Mouse (Mus musculus) lung, adult 10 weeks (tissue): ENCODE measurements around the gene Lrrc61. TPM values are rescaled to one million over a fixed set of nuclear protein-coding genes. Genes with fewer than 3 reads are reported as not detected.

Experiments used
- polyA plus RNA-seq: library from polyadenylated mRNA; stranded (reverse); fragments of 350-450 nt; fragmentation: Illumina TruSeq; extraction: RNeasy Lipid Tissue Mini Kit (QIAGEN cat#74804); gene quantifications from one replicate; pipeline ENCODE4 v1.2.3, GENCODE M21; 2014; ENCODE audit warnings: low read depth, low replicate concordance; ENCODE audit not compliant: insufficient read depth

The Lrrc61 gene
- 7.5 TPM for polyA plus RNA-seq

GRCm38 (mm10) chr6:48554280-48555103 lies at the start of gene Lrrc61:
TSS of gene Lrrc61 (plus strand) at chr6:48554796.

GRCm38 (mm10) chr6:48537105-48537954 lies 17.3 kb upstream of the Lrrc61 start, which contains the start of gene Atp6v0e2:
TSS of gene Atp6v0e2 (plus strand) at chr6:48537615.

GRCm38 (mm10) chr6:48572572-48573061 lies 18.0 kb downstream of the Lrrc61 start, which contains the start of gene Rarres2:
TSS of gene Rarres2 (minus strand) at chr6:48572789.

GRCm38 (mm10) chr6:48589194-48589750 lies 34.7 kb downstream of the Lrrc61 start, which contains the start of gene Gm45021:
TSS of gene Gm45021 (plus strand) at chr6:48589610.

GRCm38 (mm10) chr6:48593158-48594042 lies 38.8 kb downstream of the Lrrc61 start, which contains the start of the genes Repin1 and Gm44965:
TSS of gene Repin1 (plus strand) at chr6:48593883.
TSS of gene Gm44965 (plus strand) at chr6:48593941.

GRCm38 (mm10) chr6:48601271-48602079 lies 46.9 kb downstream of the Lrrc61 start, which contains the start of gene Zfp775:
TSS of gene Zfp775 (plus strand) at chr6:48602063.

Other genes with a start within 250 kb of the Lrrc61 start
- 4.2 TPM for gene Krba1, start 159.2 kb upstream of the Lrrc61 start, polyA plus RNA-seq
- gene Zfp467, start 109.0 kb upstream of the Lrrc61 start, polyA plus RNA-seq, result 27.2 TPM
- 0.30 TPM for gene Sspo, start 106.6 kb upstream of the Lrrc61 start, polyA plus RNA-seq
- gene Atp6v0e2, start 17.2 kb upstream of the Lrrc61 start, polyA plus RNA-seq, result 22.7 TPM
- gene Rarres2, start 18.0 kb downstream of the Lrrc61 start, polyA plus RNA-seq, result 414 TPM
- gene Gm45021, start 34.8 kb downstream of the Lrrc61 start, polyA plus RNA-seq, result not detected
- 8.2 TPM for gene Repin1, start 39.1 kb downstream of the Lrrc61 start, polyA plus RNA-seq
- gene Gm44965, start 39.1 kb downstream of the Lrrc61 start, polyA plus RNA-seq, result not detected
- 2.7 TPM for gene Zfp775, start 47.3 kb downstream of the Lrrc61 start, polyA plus RNA-seq
- 0.24 TPM for gene AI854703, start 72.0 kb downstream of the Lrrc61 start, polyA plus RNA-seq
- 21.8 TPM for gene Gimap8, start 92.4 kb downstream of the Lrrc61 start, polyA plus RNA-seq
- gene Gimap9, start 121.3 kb downstream of the Lrrc61 start, polyA plus RNA-seq, result 20.0 TPM
- 97.8 TPM for gene Gimap4, start 129.8 kb downstream of the Lrrc61 start, polyA plus RNA-seq
- gene Gimap6, start 153.4 kb downstream of the Lrrc61 start, polyA plus RNA-seq, result 99.5 TPM
- 9.6 TPM for gene Gm28053, start 163.8 kb downstream of the Lrrc61 start, polyA plus RNA-seq
- 7.2 TPM for gene Gimap7, start 163.8 kb downstream of the Lrrc61 start, polyA plus RNA-seq
- 43.6 TPM for gene Gimap1, start 184.3 kb downstream of the Lrrc61 start, polyA plus RNA-seq
- gene Gimap5, start 191.4 kb downstream of the Lrrc61 start, polyA plus RNA-seq, result 24.5 TPM
- 25.1 TPM for gene Gimap3, start 216.1 kb downstream of the Lrrc61 start, polyA plus RNA-seq